Mouse (Mus musculus): ENCODE measurements around the gene Ephx4. TPM values are rescaled to one million over a fixed set of nuclear protein-coding genes. Genes with fewer than 3 reads are reported as not detected.

The Ephx4 gene
- polyA plus RNA-seq, 1 experiment from 2014 or later, result 4.7 TPM

DNA sequence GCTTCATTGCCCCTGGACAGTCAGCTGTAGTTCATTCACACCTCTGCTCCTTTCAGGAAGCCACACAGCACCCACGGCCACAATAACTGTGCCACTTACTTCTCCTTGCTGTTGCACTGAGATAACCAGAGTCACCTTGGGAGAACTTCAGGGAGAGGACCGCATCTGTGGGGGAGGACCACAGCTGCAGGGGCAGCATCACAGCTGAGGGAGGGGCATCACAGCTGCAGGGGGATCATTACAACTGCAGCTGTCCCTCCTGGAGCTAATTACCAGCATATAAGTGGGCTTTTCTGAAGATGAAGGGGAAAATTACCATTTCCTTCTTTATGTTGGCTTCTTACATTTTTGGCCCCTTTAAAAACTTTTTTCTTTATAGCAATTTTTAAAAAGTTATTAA lies 8.1 kb upstream of the Ephx4 start:
- no peak for DNase-seq (ENCODE audit: low spot score)
- H3K9ac ChIP-seq (ENCODE audit: low read length), result no peak overlapping the region
- no peaks in the 10 kb centered on the region for H3K4me1 ChIP-seq (replicated peaks; ENCODE audit: control insufficient read depth, insufficient read depth)
- no peaks in the 10 kb centered on the region for H3K9me3 ChIP-seq (ENCODE audit: control insufficient read depth, low read length)
- H3K36me3 ChIP-seq (ENCODE audit: control insufficient read depth, insufficient read depth, low read length), result no peaks in the 10 kb centered on the region
- H3K27ac ChIP-seq (replicated peaks), result no peak overlapping the region
- H3K4me3 ChIP-seq (ENCODE audit: low read depth, low read length), result no peak overlapping the region
- no peak overlapping the region for H3K4me2 ChIP-seq (replicated peaks; ENCODE audit: low read depth)
- 76% methylated on average over 2 of the region's 2 CpGs for WGBS
- H3K27me3 ChIP-seq (ENCODE audit: control insufficient read depth, insufficient read depth, low read length), result no peaks in the 10 kb centered on the region
- ATAC-seq (ENCODE audit: low FRiP score, low TSS enrichment), result no peak
- no peak for TF ChIP-seq CTCF (IDR thresholded peaks at IDR 0.05; ENCODE audit: low read depth)
- no peak for TF ChIP-seq EP300 (optimal IDR thresholded peaks at IDR 0.05)

DNA sequence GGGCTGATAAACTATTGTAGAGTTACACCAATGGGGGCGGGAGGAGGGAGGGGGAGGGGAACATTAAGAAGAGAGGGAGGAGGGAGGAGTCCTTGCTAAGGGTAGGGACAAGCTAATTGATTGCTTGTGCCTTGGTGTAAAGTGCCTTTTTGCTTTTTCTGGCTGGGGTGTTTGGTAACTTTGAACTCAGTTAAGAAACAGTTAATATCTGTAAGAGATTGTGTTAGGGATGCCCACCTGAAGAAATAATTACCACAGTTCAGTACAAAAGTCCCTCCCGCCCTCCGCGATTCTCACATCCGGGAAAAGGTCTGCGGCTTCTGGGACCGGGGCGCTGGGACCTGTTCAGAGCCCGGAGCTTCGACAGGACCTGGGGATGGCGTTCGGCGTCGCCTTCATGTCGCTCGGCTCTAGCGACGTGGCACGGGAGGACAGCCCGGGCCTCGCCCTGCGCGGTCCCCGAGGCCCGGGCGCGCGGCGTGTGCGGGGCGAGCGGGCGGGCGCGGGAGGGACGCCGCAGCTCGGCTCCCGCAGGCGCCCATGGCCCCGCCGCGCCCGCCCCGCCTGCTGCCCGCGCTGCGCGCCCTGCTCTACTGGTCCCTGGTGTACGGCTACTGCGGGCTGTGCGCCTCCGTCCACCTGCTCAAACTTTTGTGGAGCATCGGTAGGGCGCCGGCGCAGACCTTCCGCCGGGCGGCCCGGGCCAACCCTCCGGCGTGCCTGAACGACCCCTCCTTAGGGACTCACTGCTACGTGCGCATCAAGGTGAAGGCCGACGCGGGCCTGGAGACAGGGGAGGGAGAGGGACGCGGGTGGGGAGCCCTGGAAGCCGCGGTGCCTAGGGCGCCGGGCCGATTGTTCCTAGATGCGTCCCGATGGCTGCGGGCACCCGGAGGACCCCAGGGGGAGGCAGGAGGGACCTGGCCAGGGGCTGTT lies 743 bp downstream of the Ephx4 start:
- ATAC-seq (ENCODE audit: low FRiP score, low TSS enrichment), result peak; percentile 72

GRCm38 (mm10) chr5:107403947-107404684 lies 1.6 kb downstream of the Ephx4 start:
- no peaks in the 10 kb centered on the region for H3K4me1 ChIP-seq (replicated peaks; ENCODE audit: control insufficient read depth, insufficient read depth)
- peak overlapping the region; percentile 76 for H3K4me2 ChIP-seq (replicated peaks; ENCODE audit: low read depth)
- peak overlapping the region; percentile 56; the same call in 1 of the 2 replicates for H3K27ac ChIP-seq (replicated peaks)
- H3K4me3 ChIP-seq (ENCODE audit: low read depth, low read length), result peak overlapping the region; percentile 48
- 26% methylated on average over 12 of the region's 12 CpGs for WGBS
- no peak for TF ChIP-seq CTCF (IDR thresholded peaks at IDR 0.05; ENCODE audit: low read depth)
- no peak for TF ChIP-seq EP300 (optimal IDR thresholded peaks at IDR 0.05)
- no peaks in the 10 kb centered on the region; the same call in 1 of the 2 replicates for H3K27me3 ChIP-seq (ENCODE audit: control insufficient read depth, insufficient read depth, low read length)
- no peaks in the 10 kb centered on the region for H3K9me3 ChIP-seq (ENCODE audit: control insufficient read depth, low read length)
- DNase-seq (ENCODE audit: low spot score), result no peak
- peak; percentile 64; the same call in 1 of the 2 replicates for ATAC-seq (ENCODE audit: low FRiP score, low TSS enrichment)
- H3K36me3 ChIP-seq (ENCODE audit: control insufficient read depth, insufficient read depth, low read length), result no peaks in the 10 kb centered on the region
- H3K9ac ChIP-seq (ENCODE audit: low read length), result peak overlapping the region; percentile 70

More for the DNA sequence above, 743 bp downstream of the Ephx4 start:
- whole genome bisulfite sequencing, result under 1% methylated on average over 65 of the region's 80 CpGs
- H3K27me3 ChIP-seq (ENCODE audit: control insufficient read depth, insufficient read depth, low read length), result no peaks in the 10 kb centered on the region; the same call in 1 of the 2 replicates
- DNase-seq (ENCODE audit: low spot score), result peak; percentile 54
- H3K9ac ChIP-seq (ENCODE audit: low read length), result peak overlapping the region; percentile 70
- no peaks in the 10 kb centered on the region for H3K9me3 ChIP-seq (ENCODE audit: control insufficient read depth, low read length)
- peak overlapping the region; percentile 48 for H3K4me3 ChIP-seq (ENCODE audit: low read depth, low read length)
- no peak for TF ChIP-seq EP300 (optimal IDR thresholded peaks at IDR 0.05)
- no peak for TF ChIP-seq CTCF (IDR thresholded peaks at IDR 0.05; ENCODE audit: low read depth)
- peak overlapping the region; percentile 56; the same call in 1 of the 2 replicates for H3K27ac ChIP-seq (replicated peaks)
- H3K36me3 ChIP-seq (ENCODE audit: control insufficient read depth, insufficient read depth, low read length), result no peaks in the 10 kb centered on the region
- peak overlapping the region; percentile 76 for H3K4me2 ChIP-seq (replicated peaks; ENCODE audit: low read depth)
- no peaks in the 10 kb centered on the region for H3K4me1 ChIP-seq (replicated peaks; ENCODE audit: control insufficient read depth, insufficient read depth)

GRCm38 (mm10) chr5:107405361-107405760 lies 2.8 kb downstream of the Ephx4 start:
- Histone ChIP-seq H3K27me3 (ENCODE audit: control insufficient read depth, insufficient read depth, low read length) (no peaks in the 10 kb centered on the region; the same call in 1 of the 2 replicates), H3K4me1 (replicated peaks; ENCODE audit: control insufficient read depth, insufficient read depth) (no peaks in the 10 kb centered on the region; the same call in 1 of the 2 replicates), H3K4me2 (replicated peaks; ENCODE audit: low read depth) (no peak overlapping the region), H3K9me3 (ENCODE audit: control insufficient read depth, low read length) (no peaks in the 10 kb centered on the region), H3K36me3 (ENCODE audit: control insufficient read depth, insufficient read depth, low read length) (no peaks in the 10 kb centered on the region), H3K9ac (ENCODE audit: low read length) (no peak overlapping the region), H3K27ac (replicated peaks) (no peak overlapping the region), H3K4me3 (ENCODE audit: low read depth, low read length) (no peak overlapping the region)
- WGBS, result 82% methylated on average over 4 of the region's 4 CpGs
- DNase-seq (ENCODE audit: low spot score) (no peak), ATAC-seq (ENCODE audit: low FRiP score, low TSS enrichment) (no peak)
- no peak for TF ChIP-seq CTCF (IDR thresholded peaks at IDR 0.05; ENCODE audit: low read depth)
- no peak for TF ChIP-seq EP300 (optimal IDR thresholded peaks at IDR 0.05)

- TF ChIP-seq CTCF (IDR thresholded peaks at IDR 0.05; ENCODE audit: low read depth), result no peak
- no peak for TF ChIP-seq EP300 (optimal IDR thresholded peaks at IDR 0.05)
- no peak for DNase-seq (ENCODE audit: low spot score)
- Histone ChIP-seq H3K27me3 (ENCODE audit: control insufficient read depth, insufficient read depth, low read length) (no peaks in the 10 kb centered on the region), H3K4me2 (replicated peaks; ENCODE audit: low read depth) (no peak overlapping the region), H3K27ac (replicated peaks) (no peak overlapping the region), H3K4me1 (replicated peaks; ENCODE audit: control insufficient read depth, insufficient read depth) (no peaks in the 10 kb centered on the region; the same call in 1 of the 2 replicates), H3K4me3 (ENCODE audit: low read depth, low read length) (no peak overlapping the region), H3K36me3 (ENCODE audit: control insufficient read depth, insufficient read depth, low read length) (no peaks in the 10 kb centered on the region), H3K9me3 (ENCODE audit: control insufficient read depth, low read length) (no peaks in the 10 kb centered on the region), H3K9ac (ENCODE audit: low read length) (no peak overlapping the region)
- 88% methylated on average over 1 of the region's 1 CpGs for WGBS
- peak; percentile 36; the same call in 1 of the 2 replicates for ATAC-seq (ENCODE audit: low FRiP score, low TSS enrichment)
Observed at GRCm38 (mm10) chr5:107410305-107410704, 7.8 kb downstream of the Ephx4 start.
